Mouse (Mus musculus): ENCODE measurements around the gene Madd. TPM values are rescaled to one million over a fixed set of nuclear protein-coding genes. Genes with fewer than 3 reads are reported as not detected.

Madd gene
- polyA plus RNA-seq, 1 experiment from 2014 or later: 4.1 TPM

- Histone ChIP-seq H3K27ac (no peak overlapping the region), H3K4me3 (no peak overlapping the region), H3K4me1 (replicated peaks) (0 out of 2 replicates have a peak, but pooled peaks cover 3% of the 10 kb centered on the region), H3K9ac (no peak overlapping the region), H3K36me3 (peaks cover 9% of the 10 kb centered on the region; the same call in 1 of the 2 replicates), H3K27me3 (no peaks in the 10 kb centered on the region), H3K9me3 (replicated peaks) (no peaks in the 10 kb centered on the region), H3K4me2 (no peak overlapping the region)
- WGBS: 67% methylated on average over 25 of the region's 25 CpGs
- no peak for ATAC-seq (replicated peaks; ENCODE audit: insufficient number of reproducible peaks, insufficient read depth, low FRiP score, low read depth)
Observed at GRCm38 (mm10) chr2:91169587-91170322, 13.9 kb downstream of the Madd start.

GRCm38 (mm10) chr2:91167629-91168028 lies 16.0 kb downstream of the Madd start:
- 53% methylated on average over 4 of the region's 4 CpGs for WGBS
- Histone ChIP-seq H3K27me3 (no peaks in the 10 kb centered on the region), H3K36me3 (peaks cover 5% of the 10 kb centered on the region; the same call in 1 of the 2 replicates), H3K9ac (no peak overlapping the region), H3K4me2 (no peak overlapping the region), H3K9me3 (replicated peaks) (no peaks in the 10 kb centered on the region), H3K27ac (no peak overlapping the region), H3K4me1 (replicated peaks) (0 out of 2 replicates have a peak, but pooled peaks cover 6% of the 10 kb centered on the region), H3K4me3 (no peak overlapping the region)
- no peak for ATAC-seq (replicated peaks; ENCODE audit: insufficient number of reproducible peaks, insufficient read depth, low FRiP score, low read depth)

- WGBS: 39% methylated on average over 6 of the region's 6 CpGs
- H3K9me3 ChIP-seq (replicated peaks): no peaks in the 10 kb centered on the region
- 0 out of 2 replicates have a peak, but pooled peaks cover 5% of the 10 kb centered on the region for H3K36me3 ChIP-seq
- peaks cover 13% of the 10 kb centered on the region for H3K4me1 ChIP-seq (replicated peaks)
- no peak overlapping the region for H3K9ac ChIP-seq
- no peak overlapping the region for H3K4me3 ChIP-seq
- H3K27ac ChIP-seq: no peak overlapping the region
- H3K27me3 ChIP-seq: no peaks in the 10 kb centered on the region
- H3K4me2 ChIP-seq: no peak overlapping the region
- no peak for ATAC-seq (replicated peaks; ENCODE audit: insufficient number of reproducible peaks, insufficient read depth, low FRiP score, low read depth)
Observed at GRCm38 (mm10) chr2:91164991-91165390, 18.6 kb downstream of the Madd start.

- H3K4me1 ChIP-seq (replicated peaks): peaks cover 16% of the 10 kb centered on the region
- H3K36me3 ChIP-seq: 0 out of 2 replicates have a peak, but pooled peaks cover 5% of the 10 kb centered on the region
- H3K9me3 ChIP-seq (replicated peaks): no peaks in the 10 kb centered on the region
- H3K4me2 ChIP-seq: no peak overlapping the region
- no peak overlapping the region for H3K9ac ChIP-seq
- H3K27ac ChIP-seq: no peak overlapping the region
- H3K4me3 ChIP-seq: no peak overlapping the region
- no peak for ATAC-seq (replicated peaks; ENCODE audit: insufficient number of reproducible peaks, insufficient read depth, low FRiP score, low read depth)
- WGBS: 82% methylated on average over 5 of the region's 5 CpGs
- no peaks in the 10 kb centered on the region for H3K27me3 ChIP-seq
Observed at GRCm38 (mm10) chr2:91163532-91163931, 20.1 kb downstream of the Madd start.

- no peak for ATAC-seq (replicated peaks; ENCODE audit: insufficient number of reproducible peaks, insufficient read depth, low FRiP score, low read depth)
- peaks cover 16% of the 10 kb centered on the region for H3K4me1 ChIP-seq (replicated peaks)
- no peak overlapping the region for H3K4me3 ChIP-seq
- no peak overlapping the region for H3K9ac ChIP-seq
- WGBS: 87% methylated on average over 4 of the region's 4 CpGs
- H3K9me3 ChIP-seq (replicated peaks): no peaks in the 10 kb centered on the region
- no peaks in the 10 kb centered on the region for H3K27me3 ChIP-seq
- H3K36me3 ChIP-seq: 0 out of 2 replicates have a peak, but pooled peaks cover 5% of the 10 kb centered on the region
- H3K4me2 ChIP-seq: no peak overlapping the region
- no peak overlapping the region for H3K27ac ChIP-seq
Observed at GRCm38 (mm10) chr2:91162952-91163351, 20.7 kb downstream of the Madd start.

- no peaks in the 10 kb centered on the region for H3K27me3 ChIP-seq
- H3K27ac ChIP-seq: peak overlapping the region; percentile 29
- WGBS: 32% methylated on average over 6 of the region's 6 CpGs
- peaks cover 9% of the 10 kb centered on the region; the same call in 1 of the 2 replicates for H3K36me3 ChIP-seq
- no peak overlapping the region for H3K9ac ChIP-seq
- H3K4me2 ChIP-seq: no peak overlapping the region
- peaks cover 16% of the 10 kb centered on the region for H3K4me1 ChIP-seq (replicated peaks)
- H3K9me3 ChIP-seq (replicated peaks): no peaks in the 10 kb centered on the region
- no peak for ATAC-seq (replicated peaks; ENCODE audit: insufficient number of reproducible peaks, insufficient read depth, low FRiP score, low read depth)
- H3K4me3 ChIP-seq: no peak overlapping the region
Observed at GRCm38 (mm10) chr2:91160591-91160990, 23.0 kb downstream of the Madd start.

GRCm38 (mm10) chr2:91157002-91157752 lies 26.5 kb downstream of the Madd start:
- Histone ChIP-seq H3K9me3 (replicated peaks) (no peaks in the 10 kb centered on the region), H3K27ac (no peak overlapping the region), H3K27me3 (no peaks in the 10 kb centered on the region), H3K4me2 (no peak overlapping the region), H3K36me3 (peaks cover 9% of the 10 kb centered on the region; the same call in 1 of the 2 replicates), H3K4me1 (replicated peaks) (peaks cover 10% of the 10 kb centered on the region), H3K4me3 (no peak overlapping the region), H3K9ac (no peak overlapping the region)
- ATAC-seq (replicated peaks; ENCODE audit: insufficient number of reproducible peaks, insufficient read depth, low FRiP score, low read depth): no peak
- WGBS: 47% methylated on average over 6 of the region's 6 CpGs

- H3K4me3 ChIP-seq: no peak overlapping the region
- 90% methylated on average over 3 of the region's 3 CpGs for WGBS
- H3K36me3 ChIP-seq: peaks cover 15% of the 10 kb centered on the region
- no peak overlapping the region for H3K9ac ChIP-seq
- H3K27ac ChIP-seq: no peak overlapping the region
- no peaks in the 10 kb centered on the region for H3K4me1 ChIP-seq (replicated peaks)
- no peaks in the 10 kb centered on the region for H3K27me3 ChIP-seq
- no peak overlapping the region for H3K4me2 ChIP-seq
- no peak for ATAC-seq (replicated peaks; ENCODE audit: insufficient number of reproducible peaks, insufficient read depth, low FRiP score, low read depth)
- no peaks in the 10 kb centered on the region for H3K9me3 ChIP-seq (replicated peaks)
Observed at GRCm38 (mm10) chr2:91154091-91154490, 29.5 kb downstream of the Madd start.

- Histone ChIP-seq H3K4me3 (no peak overlapping the region), H3K4me2 (no peak overlapping the region), H3K9ac (no peak overlapping the region), H3K36me3 (peaks cover 15% of the 10 kb centered on the region), H3K27me3 (no peaks in the 10 kb centered on the region), H3K27ac (no peak overlapping the region), H3K4me1 (replicated peaks) (no peaks in the 10 kb centered on the region), H3K9me3 (replicated peaks) (no peaks in the 10 kb centered on the region)
- 76% methylated on average over 3 of the region's 3 CpGs for WGBS
- ATAC-seq (replicated peaks; ENCODE audit: insufficient number of reproducible peaks, insufficient read depth, low FRiP score, low read depth): no peak
Observed at GRCm38 (mm10) chr2:91152885-91153377, 30.7 kb downstream of the Madd start.

- Histone ChIP-seq H3K9ac (no peak overlapping the region), H3K4me2 (no peak overlapping the region), H3K4me3 (no peak overlapping the region), H3K9me3 (replicated peaks) (no peaks in the 10 kb centered on the region), H3K36me3 (peaks cover 9% of the 10 kb centered on the region), H3K27me3 (no peaks in the 10 kb centered on the region), H3K27ac (no peak overlapping the region), H3K4me1 (replicated peaks) (no peaks in the 10 kb centered on the region)
- WGBS: 73% methylated on average over 1 of the region's 1 CpGs
- ATAC-seq (replicated peaks; ENCODE audit: insufficient number of reproducible peaks, insufficient read depth, low FRiP score, low read depth): no peak
Observed at GRCm38 (mm10) chr2:91151331-91151730, 32.3 kb downstream of the Madd start.

GRCm38 (mm10) chr2:91148101-91148500 lies 35.5 kb downstream of the Madd start:
- Histone ChIP-seq H3K4me2 (no peak overlapping the region), H3K36me3 (peaks cover 6% of the 10 kb centered on the region), H3K27ac (no peak overlapping the region), H3K9me3 (replicated peaks) (no peaks in the 10 kb centered on the region), H3K4me1 (replicated peaks) (no peaks in the 10 kb centered on the region), H3K9ac (no peak overlapping the region), H3K27me3 (no peaks in the 10 kb centered on the region), H3K4me3 (no peak overlapping the region)
- no peak for ATAC-seq (replicated peaks; ENCODE audit: insufficient number of reproducible peaks, insufficient read depth, low FRiP score, low read depth)

Data from heart, embryonic 15.5 days (tissue).